Mouse (Mus musculus) neural tube, embryonic 12.5 days (tissue): ENCODE measurements around the gene Pnmt. TPM values are rescaled to one million over a fixed set of nuclear protein-coding genes. Genes with fewer than 3 reads are reported as not detected.

ENCODE experiments used
- ATAC-seq: fragments of 200-750 bp; cut with Nextera tagmentation; 2 replicates; pipeline ENCODE4 v1.8.0; 2017; ENCODE audit warnings: low read depth, mild to moderate bottlenecking, moderate TSS enrichment, moderate library complexity; ENCODE audit not compliant: low FRiP score
- H3K27ac ChIP-seq: fragments of 300-500 bp; sonication (generic); 2 replicates; pipeline ENCODE4 v1.5.1; 2016
- H3K27me3 ChIP-seq: fragments of 300-500 bp; sonication (generic); replicated peaks from 2 replicates; pipeline ENCODE4 v1.6.1; 2016; ENCODE audit warnings: mild to moderate bottlenecking
- H3K36me3 ChIP-seq: fragments of 300-500 bp; sonication (generic); 2 replicates; pipeline ENCODE4 v1.6.1; 2016; ENCODE audit warnings: mild to moderate bottlenecking
- H3K4me1 ChIP-seq: fragments of 300-500 bp; sonication (generic); 2 replicates; pipeline ENCODE4 v1.6.1; 2016
- H3K4me2 ChIP-seq: fragments of 300-500 bp; sonication (generic); replicated peaks from 2 replicates; pipeline ENCODE4 v1.6.1; 2016; ENCODE audit warnings: mild to moderate bottlenecking
- H3K4me3 ChIP-seq: fragments of 300-500 bp; sonication (generic); 2 replicates; pipeline ENCODE4 v1.5.1; 2016
- H3K9ac ChIP-seq: fragments of 300-500 bp; sonication (generic); 2 replicates; pipeline ENCODE4 v1.6.1; 2016; ENCODE audit warnings: mild to moderate bottlenecking
- H3K9me3 ChIP-seq: fragments of 300-500 bp; sonication (generic); 2 replicates; pipeline ENCODE4 v1.6.1; 2016; ENCODE audit warnings: mild to moderate bottlenecking
- WGBS: fragments of 180-500 bp; shearing (Covaris S2); methylation state at CpG from one replicate; pipeline ENCODE4 v1.1.7; 2016; 5-methylcytosine and 5-hydroxymethylcytosine counted together
- polyA plus RNA-seq: library from polyadenylated mRNA; unstranded; fragments of >200 nt; fragmentation: Nextera tagmentation; extraction: Ambion mirVana; gene quantifications from 2 replicates; pipeline ENCODE4 v1.2.1, GENCODE M21; 2016

The Pnmt gene
- polyA plus RNA-seq, 1 experiment from 2014 or later = 0.49 TPM

GRCm38 (mm10) chr11:98348083-98348961, 37.9 kb upstream of the Pnmt start, which contains the start of gene Ppp1r1b:
TSS of gene Ppp1r1b (plus strand) at chr11:98348404.
- Histone ChIP-seq H3K27ac (no peak within 1 kb of the TSS), H3K9me3 (no peaks in the 10 kb centered on the region), H3K4me3 (peak within 1 kb of the TSS; percentile 46), H3K4me1 (peaks cover 15% of the 10 kb centered on the region), H3K4me2 (peak within 1 kb of the TSS; percentile 89), H3K36me3 (no peaks in the 10 kb centered on the region), H3K27me3 (peaks cover 93% of the 10 kb centered on the region), H3K9ac (peak within 1 kb of the TSS; percentile 53)
- ATAC-seq = peak; percentile 37; the same call in 1 of the 2 replicates
- WGBS = under 1% methylated on average over 55 of the region's 55 CpGs

DNA sequence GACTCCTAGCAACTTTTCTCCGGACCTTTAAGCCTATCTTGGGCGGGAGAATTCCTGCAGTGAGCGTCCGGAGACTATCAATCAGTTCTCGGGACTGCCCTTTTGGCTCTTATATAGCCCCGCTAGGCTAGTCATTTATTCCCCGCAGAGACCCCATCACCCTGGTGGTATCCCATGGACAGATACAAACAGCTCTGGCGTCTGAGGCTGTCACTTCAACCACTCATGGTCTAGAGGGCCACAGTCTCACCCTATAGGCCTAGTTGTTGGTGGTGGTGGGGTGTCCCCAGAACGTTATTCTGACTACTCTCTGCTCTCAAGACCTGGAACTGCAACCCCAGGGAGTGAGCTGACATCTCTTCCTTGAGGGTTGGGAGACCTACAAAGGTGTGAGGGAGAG, 36.9 kb upstream of the Pnmt start:
- H3K4me3 ChIP-seq = peak overlapping the region; percentile 46; the same call in 1 of the 2 replicates
- H3K27me3 ChIP-seq = peaks cover 94% of the 10 kb centered on the region
- peak overlapping the region; percentile 89 for H3K4me2 ChIP-seq
- under 1% methylated on average over 9 of the region's 9 CpGs for WGBS
- no peaks in the 10 kb centered on the region for H3K9me3 ChIP-seq
- H3K27ac ChIP-seq = no peak overlapping the region
- ATAC-seq = no peak
- no peaks in the 10 kb centered on the region for H3K36me3 ChIP-seq
- H3K9ac ChIP-seq = no peak overlapping the region
- peaks cover 15% of the 10 kb centered on the region for H3K4me1 ChIP-seq

DNA sequence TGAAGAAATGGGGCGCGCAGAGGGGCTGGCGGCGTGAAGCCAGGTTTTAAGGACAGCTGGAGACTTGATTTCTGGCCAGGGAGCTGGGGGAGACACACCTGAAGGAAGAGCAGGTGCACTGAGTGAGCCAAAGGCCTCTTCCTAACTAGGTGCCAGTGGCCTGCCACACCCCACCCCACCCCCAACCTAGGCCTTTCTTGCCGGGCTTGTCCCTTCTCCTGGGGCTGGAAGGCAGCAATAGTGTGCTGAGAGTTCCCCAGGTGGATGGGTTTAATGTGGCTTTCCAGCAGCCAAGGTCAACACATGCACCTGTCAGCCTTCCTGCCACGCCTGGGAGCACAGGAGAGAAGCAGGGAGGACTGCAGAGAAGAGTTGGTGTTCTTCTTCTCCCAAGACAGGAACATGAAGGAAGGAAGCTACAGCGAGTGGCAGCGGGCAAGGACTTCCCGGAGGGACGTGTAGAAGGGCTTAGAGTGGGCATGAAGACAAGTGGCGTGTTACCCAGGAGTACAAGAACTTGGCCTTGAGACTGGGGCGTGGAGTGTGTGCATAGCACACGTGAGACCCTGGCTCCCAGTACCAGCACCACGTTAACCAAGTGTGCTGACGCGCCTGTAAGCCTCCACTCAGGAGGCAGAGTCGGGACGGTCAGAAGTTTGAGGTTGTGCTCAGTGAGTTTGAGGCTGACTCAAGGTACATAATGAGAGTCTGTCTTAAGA, 33.8 kb upstream of the Pnmt start:
- Histone ChIP-seq H3K9me3 (no peaks in the 10 kb centered on the region), H3K36me3 (no peaks in the 10 kb centered on the region), H3K27ac (no peak overlapping the region), H3K4me2 (no peak overlapping the region), H3K9ac (no peak overlapping the region), H3K4me1 (peaks cover 20% of the 10 kb centered on the region), H3K4me3 (no peak overlapping the region), H3K27me3 (peaks cover 74% of the 10 kb centered on the region)
- WGBS = 76% methylated on average over 18 of the region's 18 CpGs
- no peak for ATAC-seq

DNA sequence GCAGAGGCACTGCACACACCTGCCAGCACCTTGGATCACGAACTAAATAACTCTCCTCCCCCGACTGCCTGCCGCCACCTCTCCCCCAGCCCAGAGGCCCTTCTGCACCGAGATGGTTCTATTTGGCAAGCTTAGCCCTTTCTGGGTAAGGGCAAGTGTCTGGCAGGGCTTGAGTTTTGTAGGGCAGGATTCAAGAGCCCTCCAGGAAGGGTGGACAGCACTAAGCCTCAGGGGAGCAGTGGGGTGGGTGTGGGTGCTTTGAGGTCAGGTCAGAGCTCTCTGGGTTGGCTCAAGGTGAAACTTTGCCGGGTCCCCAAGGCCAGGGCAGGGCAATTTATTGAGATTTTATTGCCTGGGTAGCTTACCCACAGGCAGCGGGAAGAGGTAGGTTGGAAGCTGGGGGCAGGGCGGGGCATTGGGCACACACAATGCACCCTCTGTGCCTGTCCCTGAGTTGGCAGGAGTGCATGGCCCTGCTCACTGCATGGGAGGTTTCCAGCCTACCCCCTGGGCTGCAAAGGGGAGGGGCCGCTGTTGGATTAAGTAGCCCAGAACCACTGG, 32.5 kb upstream of the Pnmt start:
- Histone ChIP-seq H3K4me3 (no peak overlapping the region), H3K4me2 (no peak overlapping the region), H3K4me1 (peaks cover 16% of the 10 kb centered on the region), H3K27ac (no peak overlapping the region), H3K36me3 (no peaks in the 10 kb centered on the region), H3K9ac (no peak overlapping the region), H3K27me3 (peaks cover 61% of the 10 kb centered on the region), H3K9me3 (no peaks in the 10 kb centered on the region)
- WGBS = 34% methylated on average over 8 of the region's 8 CpGs
- no peak for ATAC-seq

DNA sequence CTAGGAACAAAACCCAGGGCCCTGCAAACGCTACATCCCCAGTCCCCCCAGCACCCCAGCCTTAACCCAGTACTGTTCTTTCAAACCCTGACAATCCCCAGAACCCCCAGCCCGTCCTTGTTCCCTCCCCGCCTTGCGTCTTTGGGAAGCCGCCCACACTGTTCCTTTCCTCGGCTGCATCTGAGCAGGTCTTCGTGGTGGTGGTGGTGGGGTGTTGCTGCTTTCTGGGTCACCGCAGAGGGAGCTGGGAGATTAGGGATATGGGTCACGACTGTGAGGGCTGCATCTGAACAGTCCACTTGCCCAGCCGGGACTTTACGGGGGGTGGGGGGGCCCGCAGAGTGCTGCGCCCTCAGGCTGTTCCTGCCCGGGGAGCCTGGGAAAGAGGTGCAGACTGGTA, 31.8 kb upstream of the Pnmt start:
- no peak overlapping the region for H3K4me2 ChIP-seq
- no peak for ATAC-seq
- H3K9me3 ChIP-seq = no peaks in the 10 kb centered on the region
- H3K4me1 ChIP-seq = peaks cover 19% of the 10 kb centered on the region
- no peaks in the 10 kb centered on the region for H3K36me3 ChIP-seq
- H3K9ac ChIP-seq = 0 out of 2 replicates have a peak overlapping the region, but pooled peaks have one; percentile 1
- H3K4me3 ChIP-seq = no peak overlapping the region
- peaks cover 53% of the 10 kb centered on the region for H3K27me3 ChIP-seq
- no peak overlapping the region for H3K27ac ChIP-seq
- 68% methylated on average over 14 of the region's 14 CpGs for WGBS

- peaks cover 40% of the 10 kb centered on the region for H3K27me3 ChIP-seq
- no peaks in the 10 kb centered on the region for H3K9me3 ChIP-seq
- H3K4me2 ChIP-seq = no peak overlapping the region
- WGBS = 7% methylated on average over 6 of the region's 6 CpGs
- H3K27ac ChIP-seq = no peak overlapping the region
- H3K4me1 ChIP-seq = peaks cover 31% of the 10 kb centered on the region
- H3K36me3 ChIP-seq = no peaks in the 10 kb centered on the region
- ATAC-seq = no peak
- no peak overlapping the region for H3K9ac ChIP-seq
- no peak overlapping the region for H3K4me3 ChIP-seq
Measured at GRCm38 (mm10) chr11:98355732-98356299, 30.4 kb upstream of the Pnmt start.

- H3K9me3 ChIP-seq = no peaks in the 10 kb centered on the region
- H3K27me3 ChIP-seq = peaks cover 30% of the 10 kb centered on the region
- H3K4me2 ChIP-seq = peak overlapping the region; percentile 86; the same call in 1 of the 2 replicates
- H3K36me3 ChIP-seq = no peaks in the 10 kb centered on the region
- ATAC-seq = no peak
- H3K9ac ChIP-seq = peak overlapping the region; percentile 38; the same call in 1 of the 2 replicates
- WGBS = 77% methylated on average over 7 of the region's 7 CpGs
- H3K4me1 ChIP-seq = peaks cover 41% of the 10 kb centered on the region
- H3K4me3 ChIP-seq = no peak overlapping the region
- no peak overlapping the region for H3K27ac ChIP-seq
Measured at GRCm38 (mm10) chr11:98356625-98357394, 29.4 kb upstream of the Pnmt start.

DNA sequence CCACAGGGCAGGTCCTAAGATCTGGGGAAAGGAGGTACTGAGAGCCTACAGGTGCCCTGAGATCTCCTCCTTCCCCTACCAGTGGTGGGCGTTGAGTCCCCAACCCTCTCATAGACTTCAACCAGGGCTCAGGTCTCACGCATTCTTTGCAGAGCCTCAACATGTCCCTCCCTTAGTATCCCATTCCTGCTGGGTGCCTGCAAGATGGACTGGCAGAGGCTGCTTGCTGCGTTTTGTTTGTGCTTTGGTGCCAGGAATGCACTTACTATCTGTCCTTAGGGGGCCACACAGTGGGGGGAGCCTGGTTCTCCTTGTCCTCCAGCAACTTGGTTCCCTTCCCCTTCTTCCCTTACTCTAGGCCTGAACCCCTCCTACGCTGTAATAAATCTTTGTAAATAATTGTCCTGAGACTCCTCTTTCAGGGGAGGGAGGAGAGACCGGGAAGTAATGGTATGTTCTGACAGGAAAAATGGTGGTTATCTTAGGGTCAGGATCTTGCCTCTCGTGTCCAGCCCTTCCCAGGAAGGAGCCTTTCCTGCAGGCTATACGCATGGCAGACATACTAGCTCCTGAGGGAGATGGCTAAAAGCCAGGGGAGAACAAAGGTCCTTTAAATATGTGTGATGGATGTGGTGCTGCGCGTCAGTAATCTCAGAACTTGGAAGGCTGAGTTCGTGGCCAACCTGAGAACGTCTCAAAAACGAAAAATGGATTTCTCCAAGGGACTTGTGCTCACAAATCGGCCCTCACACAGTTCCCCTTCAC, 28.7 kb upstream of the Pnmt start:
- H3K36me3 ChIP-seq = no peaks in the 10 kb centered on the region
- peaks cover 22% of the 10 kb centered on the region for H3K27me3 ChIP-seq
- H3K9me3 ChIP-seq = no peaks in the 10 kb centered on the region
- H3K27ac ChIP-seq = 0 out of 2 replicates have a peak overlapping the region, but pooled peaks have one; percentile 50
- peak overlapping the region; percentile 86 for H3K4me2 ChIP-seq
- H3K4me3 ChIP-seq = peak overlapping the region; percentile 71
- 10% methylated on average over 13 of the region's 13 CpGs for WGBS
- ATAC-seq = peak; percentile 14; the same call in 1 of the 2 replicates
- peak overlapping the region; percentile 38 for H3K9ac ChIP-seq
- H3K4me1 ChIP-seq = peaks cover 46% of the 10 kb centered on the region

GRCm38 (mm10) chr11:98358161-98359083, 27.8 kb upstream of the Pnmt start, which contains the start of gene Stard3:
TSS of gene Stard3 (plus strand) at chr11:98358368.
- peak within 1 kb of the TSS; percentile 64; the same call in 1 of the 2 replicates for H3K27ac ChIP-seq
- under 1% methylated on average over 59 of the region's 60 CpGs for WGBS

More at GRCm38 (mm10) chr11:98358161-98359083, 27.8 kb upstream of the Pnmt start, which contains the start of gene Stard3:
- Histone ChIP-seq H3K27me3 (peaks cover 17% of the 10 kb centered on the region), H3K4me2 (peak within 1 kb of the TSS; percentile 86), H3K4me1 (peaks cover 46% of the 10 kb centered on the region), H3K9me3 (no peaks in the 10 kb centered on the region), H3K4me3 (peak within 1 kb of the TSS; percentile 71), H3K9ac (peak within 1 kb of the TSS; percentile 73), H3K36me3 (no peaks in the 10 kb centered on the region)
- peak; percentile 85 for ATAC-seq
